Mouse (Mus musculus): Measurements from ENCODE around the gene Cryzl2. TPM values are rescaled to one million over a fixed set of nuclear protein-coding genes. Genes with fewer than 3 reads are reported as not detected.

The Cryzl2 gene
- polyA plus RNA-seq, 1 experiment from 2014 or later: 13.4 TPM

- no peak overlapping the region for H3K9ac ChIP-seq
- H3K27ac ChIP-seq: peak overlapping the region; percentile 71
- H3K27me3 ChIP-seq: no peaks in the 10 kb centered on the region
- H3K36me3 ChIP-seq: no peaks in the 10 kb centered on the region
- H3K4me2 ChIP-seq: no peak overlapping the region
- ATAC-seq (ENCODE audit: borderline replicate concordance, extremely low read depth, low FRiP score, low TSS enrichment): no peak
- WGBS: 60% methylated on average over 13 of the region's 13 CpGs
- H3K9me3 ChIP-seq: no peaks in the 10 kb centered on the region
- no peak overlapping the region for H3K4me3 ChIP-seq
- H3K4me1 ChIP-seq: 0 out of 2 replicates have a peak, but pooled peaks cover 5% of the 10 kb centered on the region
These were observed 13.6 kb upstream of the Cryzl2 start for GRCm38 (mm10) chr1:157444632-157445300.

GRCm38 (mm10) chr1:157445398-157445910 lies 12.9 kb upstream of the Cryzl2 start:
- ATAC-seq (ENCODE audit: borderline replicate concordance, extremely low read depth, low FRiP score, low TSS enrichment): no peak
- Histone ChIP-seq H3K9me3 (no peaks in the 10 kb centered on the region), H3K27me3 (no peaks in the 10 kb centered on the region), H3K4me2 (no peak overlapping the region), H3K4me1 (peaks cover 10% of the 10 kb centered on the region; the same call in 1 of the 2 replicates), H3K36me3 (no peaks in the 10 kb centered on the region), H3K4me3 (no peak overlapping the region), H3K27ac (no peak overlapping the region), H3K9ac (no peak overlapping the region)
- 83% methylated on average over 6 of the region's 6 CpGs for WGBS

GRCm38 (mm10) chr1:157446325-157446724 lies 12.1 kb upstream of the Cryzl2 start:
- H3K4me1 ChIP-seq: peaks cover 10% of the 10 kb centered on the region; the same call in 1 of the 2 replicates
- H3K4me3 ChIP-seq: no peak overlapping the region
- H3K4me2 ChIP-seq: no peak overlapping the region
- no peaks in the 10 kb centered on the region for H3K36me3 ChIP-seq
- no peaks in the 10 kb centered on the region for H3K27me3 ChIP-seq
- 60% methylated on average over 7 of the region's 7 CpGs for WGBS
- no peak overlapping the region for H3K27ac ChIP-seq
- ATAC-seq (ENCODE audit: borderline replicate concordance, extremely low read depth, low FRiP score, low TSS enrichment): no peak
- H3K9me3 ChIP-seq: no peaks in the 10 kb centered on the region
- H3K9ac ChIP-seq: no peak overlapping the region

DNA sequence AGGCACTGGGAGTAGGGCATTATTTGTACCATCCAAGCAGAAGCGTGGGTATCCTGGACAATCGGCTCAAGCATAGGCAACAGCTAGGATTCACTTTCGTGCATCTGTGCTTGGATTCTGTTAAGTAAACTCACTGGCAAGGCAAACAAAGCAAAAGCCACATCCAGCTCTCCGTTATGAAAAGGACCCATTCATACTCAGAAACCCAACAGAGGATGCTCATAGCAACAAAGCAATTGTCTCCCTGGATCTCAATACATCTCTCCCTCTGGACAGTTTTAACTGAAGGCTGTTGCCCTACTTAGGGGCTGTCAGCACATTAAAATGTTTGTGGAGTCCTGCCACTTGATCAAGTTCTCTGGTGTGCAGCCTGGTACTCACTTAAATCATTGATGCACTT lies 11.2 kb upstream of the Cryzl2 start:
- 64% methylated on average over 4 of the region's 4 CpGs for WGBS
- H3K9ac ChIP-seq: no peak overlapping the region
- H3K27ac ChIP-seq: no peak overlapping the region
- no peaks in the 10 kb centered on the region for H3K36me3 ChIP-seq
- H3K4me3 ChIP-seq: no peak overlapping the region
- ATAC-seq (ENCODE audit: borderline replicate concordance, extremely low read depth, low FRiP score, low TSS enrichment): no peak
- H3K9me3 ChIP-seq: no peaks in the 10 kb centered on the region
- H3K4me1 ChIP-seq: peaks cover 10% of the 10 kb centered on the region; the same call in 1 of the 2 replicates
- H3K4me2 ChIP-seq: no peak overlapping the region
- no peaks in the 10 kb centered on the region for H3K27me3 ChIP-seq

DNA sequence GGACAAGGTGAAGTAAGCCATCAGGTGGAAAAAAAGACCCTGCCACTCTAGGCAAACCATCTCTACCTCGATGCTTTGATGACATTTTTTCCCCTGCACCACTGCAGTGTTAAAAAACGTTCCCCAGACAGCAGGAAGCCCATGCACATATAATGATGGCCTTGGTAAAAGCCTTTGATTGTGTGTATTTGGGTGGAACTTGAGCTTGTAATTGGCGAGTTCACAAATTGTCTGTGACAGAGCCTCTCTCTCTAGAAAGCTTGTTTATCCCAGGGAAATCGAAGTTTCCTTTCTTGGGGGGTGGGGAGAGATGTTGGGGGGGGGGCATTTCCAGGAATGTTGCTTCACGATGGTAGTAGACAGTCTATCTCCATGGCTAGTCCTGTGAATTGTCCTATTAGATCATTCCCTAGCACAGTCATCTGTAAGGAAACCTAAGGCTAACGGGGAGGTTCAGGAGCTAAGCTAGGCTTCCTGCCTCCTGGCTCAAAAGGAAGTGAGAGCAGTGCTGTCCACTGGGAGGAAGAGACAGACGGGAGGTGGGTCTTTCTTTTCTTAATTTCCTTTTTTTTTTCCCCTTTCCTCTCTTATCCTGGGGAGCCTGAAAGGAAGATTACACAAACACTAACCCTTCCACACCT lies 10.1 kb upstream of the Cryzl2 start:
- Histone ChIP-seq H3K4me1 (peaks cover 10% of the 10 kb centered on the region; the same call in 1 of the 2 replicates), H3K4me3 (no peak overlapping the region), H3K9me3 (no peaks in the 10 kb centered on the region), H3K27me3 (no peaks in the 10 kb centered on the region), H3K36me3 (no peaks in the 10 kb centered on the region), H3K9ac (no peak overlapping the region), H3K4me2 (no peak overlapping the region), H3K27ac (peak overlapping the region; percentile 71)
- WGBS: 35% methylated on average over 7 of the region's 7 CpGs
- no peak for ATAC-seq (ENCODE audit: borderline replicate concordance, extremely low read depth, low FRiP score, low TSS enrichment)

DNA sequence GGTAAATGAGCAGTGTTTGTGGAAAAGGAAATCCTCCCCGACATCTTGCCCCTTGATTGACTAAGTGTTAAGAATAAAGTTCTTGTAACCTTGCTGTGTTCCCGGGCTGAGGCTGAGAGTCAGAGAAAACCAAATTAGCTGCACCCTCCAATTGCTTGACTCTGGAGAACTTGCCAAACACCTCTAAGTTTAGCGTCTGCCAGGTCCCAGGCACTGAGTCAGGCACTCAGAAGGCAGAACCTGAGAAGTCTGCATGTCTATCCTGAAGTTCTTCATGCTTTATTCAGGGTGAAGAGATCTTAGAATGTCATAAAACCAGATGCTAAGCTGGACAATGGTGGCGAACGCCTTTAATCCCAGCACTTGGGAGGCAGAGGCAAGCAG lies 9.6 kb upstream of the Cryzl2 start:
- Histone ChIP-seq H3K36me3 (no peaks in the 10 kb centered on the region), H3K27me3 (no peaks in the 10 kb centered on the region), H3K27ac (peak overlapping the region; percentile 71), H3K4me1 (peaks cover 10% of the 10 kb centered on the region; the same call in 1 of the 2 replicates), H3K4me2 (no peak overlapping the region), H3K4me3 (no peak overlapping the region), H3K9ac (no peak overlapping the region), H3K9me3 (no peaks in the 10 kb centered on the region)
- ATAC-seq (ENCODE audit: borderline replicate concordance, extremely low read depth, low FRiP score, low TSS enrichment): no peak
- WGBS: 52% methylated on average over 5 of the region's 5 CpGs

GRCm38 (mm10) chr1:157449532-157449931 lies 8.8 kb upstream of the Cryzl2 start:
- Histone ChIP-seq H3K27ac (peak overlapping the region; percentile 55), H3K4me1 (peaks cover 10% of the 10 kb centered on the region; the same call in 1 of the 2 replicates), H3K36me3 (no peaks in the 10 kb centered on the region), H3K9ac (no peak overlapping the region), H3K4me2 (peak overlapping the region; percentile 58), H3K9me3 (no peaks in the 10 kb centered on the region), H3K27me3 (no peaks in the 10 kb centered on the region), H3K4me3 (peak overlapping the region; percentile 7)
- WGBS: 9% methylated on average over 10 of the region's 10 CpGs
- ATAC-seq (ENCODE audit: borderline replicate concordance, extremely low read depth, low FRiP score, low TSS enrichment): peak; percentile 29; the same call in 1 of the 2 replicates

DNA sequence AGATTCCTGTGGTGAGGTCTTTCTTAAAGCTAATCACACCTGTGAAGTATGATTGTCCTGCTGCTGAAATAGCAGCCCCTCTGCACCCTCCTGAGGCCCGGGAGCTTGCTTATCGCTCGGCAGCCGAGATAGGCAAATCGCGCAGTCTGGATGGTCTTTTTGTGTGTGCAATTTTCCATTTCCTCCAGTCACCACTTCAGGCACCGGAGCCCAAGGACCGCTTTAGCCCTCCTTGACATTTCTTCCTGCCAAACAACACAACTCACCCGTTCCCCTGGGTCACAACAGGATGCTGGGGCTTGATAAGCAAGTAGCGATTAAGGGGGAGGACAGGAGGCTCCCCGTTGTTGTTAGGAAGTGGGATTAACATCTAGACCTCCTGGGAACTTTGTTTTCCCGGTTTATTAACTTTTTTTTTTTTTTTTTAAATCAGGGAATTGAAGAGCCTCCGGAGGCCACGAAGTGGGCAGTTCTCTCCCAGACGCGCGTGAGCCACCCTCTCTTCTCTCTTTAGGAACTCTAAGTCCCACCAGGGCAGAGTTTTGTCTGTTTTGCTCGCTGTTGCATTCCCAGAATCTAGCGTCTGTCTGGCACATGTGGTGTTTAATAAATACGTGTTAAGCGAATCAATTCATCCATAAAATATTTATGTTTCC lies 8.3 kb upstream of the Cryzl2 start:
- H3K9ac ChIP-seq: no peak overlapping the region
- H3K4me3 ChIP-seq: peak overlapping the region; percentile 7
- peak overlapping the region; percentile 58 for H3K4me2 ChIP-seq
- 9% methylated on average over 21 of the region's 21 CpGs for WGBS
- H3K9me3 ChIP-seq: no peaks in the 10 kb centered on the region
- ATAC-seq (ENCODE audit: borderline replicate concordance, extremely low read depth, low FRiP score, low TSS enrichment): peak; percentile 60; the same call in 1 of the 2 replicates
- H3K27me3 ChIP-seq: no peaks in the 10 kb centered on the region
- H3K36me3 ChIP-seq: no peaks in the 10 kb centered on the region
- H3K4me1 ChIP-seq: peaks cover 10% of the 10 kb centered on the region; the same call in 1 of the 2 replicates
- peak overlapping the region; percentile 55 for H3K27ac ChIP-seq

- Histone ChIP-seq H3K27me3 (no peaks in the 10 kb centered on the region), H3K36me3 (no peaks in the 10 kb centered on the region), H3K9ac (no peak overlapping the region), H3K4me2 (no peak overlapping the region), H3K4me3 (no peak overlapping the region), H3K27ac (no peak overlapping the region), H3K4me1 (peaks cover 10% of the 10 kb centered on the region; the same call in 1 of the 2 replicates), H3K9me3 (no peaks in the 10 kb centered on the region)
- 80% methylated on average over 3 of the region's 3 CpGs for WGBS
- no peak for ATAC-seq (ENCODE audit: borderline replicate concordance, extremely low read depth, low FRiP score, low TSS enrichment)
These were observed 6.1 kb upstream of the Cryzl2 start for GRCm38 (mm10) chr1:157452284-157452683.

GRCm38 (mm10) chr1:157452759-157453549 lies 5.4 kb upstream of the Cryzl2 start:
- no peaks in the 10 kb centered on the region for H3K9me3 ChIP-seq
- no peak overlapping the region for H3K4me2 ChIP-seq
- H3K36me3 ChIP-seq: no peaks in the 10 kb centered on the region
- 82% methylated on average over 5 of the region's 5 CpGs for WGBS
- H3K4me1 ChIP-seq: peaks cover 10% of the 10 kb centered on the region; the same call in 1 of the 2 replicates
- no peaks in the 10 kb centered on the region for H3K27me3 ChIP-seq
- no peak for ATAC-seq (ENCODE audit: borderline replicate concordance, extremely low read depth, low FRiP score, low TSS enrichment)
- H3K4me3 ChIP-seq: no peak overlapping the region
- no peak overlapping the region for H3K9ac ChIP-seq
- no peak overlapping the region for H3K27ac ChIP-seq

- Histone ChIP-seq H3K9me3 (no peaks in the 10 kb centered on the region), H3K4me2 (no peak overlapping the region), H3K4me1 (peaks cover 9% of the 10 kb centered on the region), H3K27me3 (no peaks in the 10 kb centered on the region), H3K9ac (no peak overlapping the region), H3K4me3 (no peak overlapping the region), H3K36me3 (no peaks in the 10 kb centered on the region), H3K27ac (no peak overlapping the region)
- 76% methylated on average over 6 of the region's 6 CpGs for WGBS
- no peak for ATAC-seq (ENCODE audit: borderline replicate concordance, extremely low read depth, low FRiP score, low TSS enrichment)
These were observed 3.5 kb upstream of the Cryzl2 start for GRCm38 (mm10) chr1:157454876-157455275.
